Mouse (Mus musculus): ENCODE data around the gene Hmgb1.
"Not testable (repeated sequence)": the region's sequence is repeated elsewhere in the genome, so short reads cannot be mapped to it uniquely, and the experiment has no call there.

DNA sequence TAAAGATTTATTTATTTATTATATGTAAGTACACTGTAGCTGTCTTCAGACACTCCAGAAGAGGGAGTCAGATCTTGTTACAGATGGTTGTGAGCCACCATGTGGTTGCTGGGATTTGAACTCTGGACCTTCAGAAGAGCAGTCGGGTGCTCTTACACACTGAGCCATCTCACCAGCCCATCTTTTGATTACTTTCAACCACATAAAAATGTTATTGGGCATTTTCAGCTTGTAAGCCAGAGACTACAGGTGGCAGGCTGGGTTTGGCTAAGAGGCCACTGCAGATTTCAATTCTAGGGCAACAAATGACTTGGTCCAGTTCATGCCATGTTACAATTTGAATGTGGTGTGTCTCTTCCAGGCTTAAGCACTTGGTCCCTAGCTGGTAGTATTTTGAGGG is 43.1 kb downstream of the Hmgb1 start:
- not testable (repeated sequence) for TF ChIP-seq CTCF (IDR thresholded peaks at IDR 0.05; ENCODE audit: borderline replicate concordance, insufficient read depth, low read depth, low read length); POLR2A (IDR thresholded peaks at IDR 0.05; ENCODE audit: borderline replicate concordance, insufficient read depth, low read length)
